Mouse (Mus musculus) lung, postnatal 0 days (tissue): ENCODE results near the gene Ccdc126.

Experiments used
- CTCF ChIP-seq: IDR thresholded peaks from 2 replicates; pipeline ENCODE4 v1.5.1; 2016; ENCODE audit warnings: antibody characterized with exemption, mild to moderate bottlenecking
- EP300 ChIP-seq: IDR thresholded peaks from 2 replicates; pipeline ENCODE4 v1.6.1; 2016; ENCODE audit warnings: antibody characterized with exemption, mild to moderate bottlenecking, control low read depth

DNA sequence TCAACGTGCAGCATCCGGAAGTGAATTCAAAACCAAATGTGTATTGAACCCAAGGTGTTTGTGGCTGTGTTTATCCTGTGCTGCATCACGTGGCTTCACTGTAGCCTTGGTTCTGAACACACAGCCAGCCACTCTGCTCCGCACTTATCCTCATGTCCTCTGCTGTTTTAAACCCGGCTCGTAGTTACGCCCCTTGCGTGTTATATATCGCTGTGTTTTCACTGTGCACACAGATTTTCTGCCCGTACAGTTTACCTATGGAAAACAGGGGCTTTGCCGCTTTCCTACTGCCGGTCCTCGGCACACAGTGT is 12.9 kb downstream of the Ccdc126 start:
- no peak for TF ChIP-seq CTCF
- TF ChIP-seq EP300, result no peak
